Mouse (Mus musculus): ENCODE data around the gene Jkamp. TPM values are rescaled to one million over a fixed set of nuclear protein-coding genes. Genes with fewer than 3 reads are reported as not detected.
A peak's percentile ranks its signal among the peaks of the same experiment; 100 is the strongest.

Gene Jkamp
- polyA plus RNA-seq, 1 experiment from 2014 or later = 71.9 TPM

DNA sequence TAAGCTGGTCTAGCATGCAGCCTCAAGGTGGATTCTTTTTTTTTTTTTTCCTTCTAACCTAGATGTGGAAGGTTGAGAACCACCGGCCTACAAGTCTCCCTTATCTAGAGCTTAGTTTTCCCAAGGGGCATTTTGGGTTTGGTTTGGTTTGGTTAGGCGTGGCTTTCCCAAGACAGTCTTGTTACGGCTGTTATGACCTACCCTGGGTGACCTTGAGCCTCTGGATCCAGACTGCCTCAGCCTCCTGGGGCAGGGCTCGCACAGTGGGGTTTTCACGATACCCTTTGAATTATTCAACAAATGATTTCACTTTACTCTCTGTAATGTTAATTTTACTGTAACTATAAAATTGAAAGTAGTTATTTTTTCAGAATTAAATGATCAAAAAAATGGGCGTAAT lies 17.4 kb downstream of the Jkamp start:
- WGBS = 83% methylated on average over 6 of the region's 6 CpGs
- no peak overlapping the region for H3K27ac ChIP-seq
- peaks cover 6% of the 10 kb centered on the region; the same call in 1 of the 2 replicates for H3K27me3 ChIP-seq (ENCODE audit: poor library complexity, severe bottlenecking)
- peaks cover 30% of the 10 kb centered on the region for H3K36me3 ChIP-seq (replicated peaks)
- H3K9me3 ChIP-seq = no peaks in the 10 kb centered on the region
- DNase-seq (ENCODE audit: extremely low spot score, low spot score) = no peak
- peaks cover 4% of the 10 kb centered on the region; the same call in 1 of the 2 replicates for H3K4me1 ChIP-seq
- H3K4me3 ChIP-seq = no peak overlapping the region

DNA sequence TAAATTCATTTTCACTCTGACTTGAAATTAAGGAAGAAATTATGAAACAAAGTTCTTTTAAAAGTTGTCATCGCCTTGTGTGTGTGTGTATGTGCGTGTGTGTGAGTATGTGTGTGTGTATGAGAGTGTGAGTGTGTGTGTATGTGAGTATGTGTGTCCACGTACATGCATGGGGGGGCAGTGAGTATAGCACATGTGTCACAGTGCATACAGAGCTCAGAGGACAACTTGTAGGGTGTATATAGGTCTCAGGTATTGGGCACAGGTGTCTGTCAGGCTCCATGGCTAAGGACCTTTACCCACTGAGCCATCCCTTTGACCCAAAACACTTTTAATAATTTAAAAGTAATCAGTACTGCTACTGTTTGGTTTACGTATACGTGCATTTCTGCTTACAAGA lies 18.6 kb downstream of the Jkamp start:
- DNase-seq (ENCODE audit: extremely low spot score, low spot score) = no peak
- no peaks in the 10 kb centered on the region for H3K9me3 ChIP-seq
- H3K27ac ChIP-seq = no peak overlapping the region
- no peak overlapping the region for H3K4me3 ChIP-seq
- peaks cover 6% of the 10 kb centered on the region; the same call in 1 of the 2 replicates for H3K27me3 ChIP-seq (ENCODE audit: poor library complexity, severe bottlenecking)
- WGBS = 87% methylated on average over 5 of the region's 5 CpGs
- peaks cover 4% of the 10 kb centered on the region; the same call in 1 of the 2 replicates for H3K4me1 ChIP-seq
- H3K36me3 ChIP-seq (replicated peaks) = peaks cover 23% of the 10 kb centered on the region

DNA sequence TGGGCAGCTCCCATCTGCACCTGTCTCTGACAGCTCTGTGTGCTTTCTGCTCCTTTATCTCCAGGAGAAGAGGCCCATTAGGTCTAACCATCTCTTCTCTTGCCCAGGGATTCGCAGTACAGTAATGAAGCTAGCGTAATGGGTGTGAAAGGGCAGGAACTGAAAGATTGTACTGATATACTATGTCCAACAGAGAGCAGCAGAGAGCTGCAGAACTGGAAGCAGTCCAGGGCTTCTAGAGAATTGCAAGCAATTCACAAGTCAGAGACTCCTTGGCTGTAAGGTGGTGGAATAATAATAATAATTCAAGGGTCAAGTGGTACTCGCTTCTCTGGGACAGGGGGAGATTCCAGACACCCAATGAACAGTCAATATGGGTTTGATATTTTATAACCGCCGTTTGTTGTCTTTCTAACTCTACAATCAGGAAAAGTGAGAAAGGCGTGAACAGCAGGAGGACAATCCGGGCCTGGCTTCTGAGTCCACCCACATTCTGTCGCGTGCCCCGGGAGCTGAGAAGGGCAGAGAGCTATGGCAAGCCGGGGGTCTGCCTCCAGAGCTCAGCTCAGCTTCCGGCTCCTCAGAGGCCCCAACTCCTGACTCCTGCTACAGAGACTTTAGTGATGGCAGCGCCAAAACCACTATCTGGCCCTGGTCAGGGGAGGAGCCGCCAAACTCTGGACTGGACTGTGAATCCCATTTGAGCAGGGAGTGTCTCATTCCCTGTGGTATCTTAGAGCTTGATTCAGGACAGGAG lies 19.3 kb downstream of the Jkamp start:
- Histone ChIP-seq H3K27me3 (ENCODE audit: poor library complexity, severe bottlenecking) (peaks cover 6% of the 10 kb centered on the region; the same call in 1 of the 2 replicates), H3K36me3 (replicated peaks) (peaks cover 16% of the 10 kb centered on the region), H3K4me3 (0 out of 2 replicates have a peak overlapping the region, but pooled peaks have one; percentile 10), H3K4me1 (peaks cover 4% of the 10 kb centered on the region; the same call in 1 of the 2 replicates), H3K9me3 (no peaks in the 10 kb centered on the region), H3K27ac (no peak overlapping the region)
- DNase-seq (ENCODE audit: extremely low spot score, low spot score) = peak; percentile 39
- WGBS = 34% methylated on average over 14 of the region's 14 CpGs

DNA sequence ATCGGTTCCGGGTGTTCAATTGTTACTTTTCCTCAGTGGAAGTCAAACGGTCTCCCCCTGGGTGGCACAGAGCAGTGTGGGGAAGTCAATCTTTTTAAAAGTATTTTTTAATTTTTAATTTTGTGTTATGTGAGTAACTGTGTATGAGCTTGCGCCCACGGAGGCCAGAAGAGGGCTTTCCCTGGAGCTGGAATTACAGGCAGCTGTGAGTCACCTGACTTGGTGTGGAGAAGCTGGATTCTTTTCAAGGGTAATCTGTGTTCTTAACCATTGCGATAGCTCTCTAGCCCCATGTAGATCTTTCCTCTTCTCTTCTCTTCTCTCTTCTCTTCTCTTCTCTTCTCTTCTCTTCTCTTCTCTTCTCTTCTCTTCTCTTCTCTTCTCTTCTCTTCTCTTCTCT lies 29.7 kb downstream of the Jkamp start:
- no peaks in the 10 kb centered on the region for H3K9me3 ChIP-seq
- no peak overlapping the region for H3K27ac ChIP-seq
- WGBS = 86% methylated on average over 6 of the region's 6 CpGs

DNA sequence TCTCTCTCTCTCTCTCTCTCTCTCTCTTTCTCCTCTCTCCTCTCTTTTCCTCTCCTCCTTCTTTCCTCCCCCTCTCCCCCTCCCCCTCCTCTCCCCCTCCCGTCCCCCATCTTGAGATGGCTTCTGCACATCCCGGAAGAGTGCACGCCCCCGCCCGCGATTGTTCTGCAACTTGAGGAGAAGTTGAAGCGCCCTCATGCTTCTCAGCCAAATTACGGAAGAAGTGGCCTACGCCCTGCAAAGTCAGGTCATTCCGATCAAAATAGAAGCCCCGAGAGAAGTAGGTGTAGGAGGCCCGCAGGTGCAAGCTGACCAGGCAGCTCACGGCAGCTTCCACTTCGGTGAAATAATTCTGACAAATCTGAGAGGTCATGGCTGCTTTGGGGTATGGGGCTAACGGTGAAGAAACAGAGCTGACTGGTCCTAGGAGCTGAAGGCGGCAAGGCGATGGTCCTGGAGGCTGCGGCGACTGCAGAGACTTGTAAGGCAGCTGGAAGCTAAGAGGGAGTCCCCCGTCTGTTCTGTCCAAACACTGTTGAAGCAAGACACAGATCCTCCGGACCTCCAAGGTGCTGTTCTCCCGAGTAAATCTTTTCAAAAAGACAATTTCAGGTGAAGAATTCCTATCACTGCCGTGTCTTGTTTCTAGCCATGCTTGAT lies 30.4 kb downstream of the Jkamp start:
- DNase-seq (ENCODE audit: extremely low spot score, low spot score) = no peak
- no peak overlapping the region for H3K27ac ChIP-seq
- H3K9me3 ChIP-seq = no peaks in the 10 kb centered on the region
- no peaks in the 10 kb centered on the region for H3K4me1 ChIP-seq
- H3K27me3 ChIP-seq (ENCODE audit: poor library complexity, severe bottlenecking) = no peaks in the 10 kb centered on the region
- H3K36me3 ChIP-seq (replicated peaks) = no peaks in the 10 kb centered on the region
- WGBS = 88% methylated on average over 21 of the region's 23 CpGs
- H3K4me3 ChIP-seq = no peak overlapping the region

More for the DNA sequence above, 29.7 kb downstream of the Jkamp start:
- no peak overlapping the region for H3K4me3 ChIP-seq
- H3K27me3 ChIP-seq (ENCODE audit: poor library complexity, severe bottlenecking) = no peaks in the 10 kb centered on the region
- H3K4me1 ChIP-seq = no peaks in the 10 kb centered on the region; the same call in 1 of the 2 replicates
- no peak for DNase-seq (ENCODE audit: extremely low spot score, low spot score)
- H3K36me3 ChIP-seq (replicated peaks) = no peaks in the 10 kb centered on the region

DNA sequence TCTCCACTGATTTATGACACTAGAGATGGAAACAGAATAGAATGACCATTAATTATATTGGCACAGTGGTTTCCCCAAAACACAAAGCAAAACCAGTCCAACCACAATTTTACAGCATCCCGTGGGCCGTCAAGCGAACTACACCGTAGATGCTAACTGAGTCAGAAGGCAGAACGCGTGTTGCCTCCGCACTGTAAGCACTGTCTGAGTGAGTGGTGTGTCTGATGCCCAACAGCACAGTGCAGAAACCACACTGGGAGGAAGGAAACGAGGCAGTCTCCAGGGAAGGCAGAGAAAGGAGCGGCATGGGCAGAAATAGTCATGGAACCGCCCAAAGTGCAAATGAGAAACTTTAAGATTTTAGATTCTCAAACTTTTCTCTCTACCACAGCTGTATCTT lies 43.8 kb downstream of the Jkamp start:
- Histone ChIP-seq H3K9me3 (no peaks in the 10 kb centered on the region; the same call in 1 of the 2 replicates), H3K27ac (no peak overlapping the region), H3K4me3 (no peak overlapping the region), H3K27me3 (ENCODE audit: poor library complexity, severe bottlenecking) (no peaks in the 10 kb centered on the region), H3K36me3 (replicated peaks) (no peaks in the 10 kb centered on the region), H3K4me1 (no peaks in the 10 kb centered on the region)
- no peak for DNase-seq (ENCODE audit: extremely low spot score, low spot score)
- 94% methylated on average over 10 of the region's 10 CpGs for WGBS

DNA sequence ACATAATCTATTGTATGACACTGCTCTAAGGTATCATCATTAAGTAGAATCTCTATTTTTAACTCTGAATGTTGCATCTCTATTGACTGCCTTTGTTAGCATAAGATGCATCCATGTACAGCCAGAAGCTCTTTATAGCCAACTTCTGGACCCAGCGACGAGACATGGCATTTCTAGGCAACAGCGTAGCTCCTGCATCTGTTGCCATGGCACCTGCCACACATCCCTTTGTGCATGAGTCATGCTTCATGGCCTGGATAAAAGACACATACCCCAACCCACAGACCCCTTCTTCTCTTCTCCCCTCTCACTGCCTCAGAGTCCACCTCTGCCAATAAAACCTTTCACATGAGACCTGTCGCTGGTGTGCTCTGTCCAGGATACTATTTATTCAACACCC lies 65.4 kb downstream of the Jkamp start:
- 89% methylated on average over 4 of the region's 4 CpGs for WGBS

More for the DNA sequence above, 65.4 kb downstream of the Jkamp start:
- H3K4me1 ChIP-seq = no peaks in the 10 kb centered on the region
- H3K36me3 ChIP-seq (replicated peaks) = no peaks in the 10 kb centered on the region
- H3K4me3 ChIP-seq = no peak overlapping the region
- H3K27me3 ChIP-seq (ENCODE audit: poor library complexity, severe bottlenecking) = no peaks in the 10 kb centered on the region
- H3K9me3 ChIP-seq = no peaks in the 10 kb centered on the region
- no peak for DNase-seq (ENCODE audit: extremely low spot score, low spot score)
- H3K27ac ChIP-seq = no peak overlapping the region

Small RNA genes within 50 kb of the gene (microRNA-seq; reads per million reads assigned to microRNA genes)
- not detected for gene Gm24466

Other genes with a start within 250 kb of the Jkamp start
- gene Gpr135, start 14.5 kb upstream of the Jkamp start, polyA plus RNA-seq (2016; fragmentation: Nextera tagmentation; extraction: Ambion mirVana) = 0.32 and 0.57 TPM in 2 replicates
- gene L3hypdh, start 150 bp upstream of the Jkamp start, polyA plus RNA-seq (2016; fragmentation: Nextera tagmentation; extraction: Ambion mirVana) = 7.0 and 7.2 TPM in 2 replicates
- gene Ccdc175, start 99.4 kb downstream of the Jkamp start, polyA plus RNA-seq (2016; fragmentation: Nextera tagmentation; extraction: Ambion mirVana) = not detected in 2 replicates